Mouse (Mus musculus): ENCODE data around the gene Vrk3. TPM values are rescaled to one million over a fixed set of nuclear protein-coding genes. Genes with fewer than 3 reads are reported as not detected.
"Not testable (repeated sequence)": the region's sequence is repeated elsewhere in the genome, so short reads cannot be mapped to it uniquely, and the experiment has no call there.

Vrk3 gene
- polyA plus RNA-seq, 1 experiment from 2014 or later, result 19.3 TPM

DNA sequence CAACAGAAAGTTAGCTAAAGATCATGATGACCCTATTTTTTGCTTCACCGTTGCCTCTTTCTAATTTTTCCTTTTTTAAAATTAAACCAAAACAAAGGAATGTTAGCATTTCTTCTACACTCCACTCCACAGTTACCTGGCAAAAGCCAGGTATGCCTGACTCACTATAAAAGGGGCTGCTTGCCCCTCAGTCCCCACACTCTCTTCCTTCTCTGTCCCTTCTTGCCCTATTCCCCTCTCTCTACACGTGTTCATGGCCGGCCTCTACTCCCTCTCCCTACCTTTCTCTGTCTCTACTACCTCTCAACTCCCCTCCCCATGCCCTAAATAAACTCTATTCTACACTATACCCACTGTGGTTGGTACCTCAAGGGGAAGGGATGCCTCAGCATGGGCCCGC lies 1.1 kb upstream of the Vrk3 start:
- Histone ChIP-seq H3K4me2 (ENCODE audit: low read depth, low read length) (peak overlapping the region; percentile 77; the same call in 1 of the 2 replicates), H3K9ac (replicated peaks) (no peak overlapping the region), H3K4me1 (ENCODE audit: insufficient read depth) (peaks cover 24% of the 10 kb centered on the region), H3K9me3 (ENCODE audit: low read length) (no peaks in the 10 kb centered on the region), H3K4me3 (ENCODE audit: low read depth, low read length) (no peak overlapping the region), H3K36me3 (replicated peaks; ENCODE audit: insufficient read depth, low read length) (peaks cover 3% of the 10 kb centered on the region; the same call in 1 of the 2 replicates), H3K27ac (ENCODE audit: low read depth) (no peak overlapping the region), H3K27me3 (ENCODE audit: insufficient read depth, low read length) (no peaks in the 10 kb centered on the region)
- no peak for ATAC-seq
- WGBS (ENCODE audit: insufficient replicate concordance), result 68% methylated on average over 4 of the region's 4 CpGs
- DNase-seq, result no peak
- TF ChIP-seq EP300 (IDR thresholded peaks at IDR 0.05; ENCODE audit: low read depth), result no peak
- no peak for TF ChIP-seq CTCF (IDR thresholded peaks at IDR 0.05; ENCODE audit: low read depth)

DNA sequence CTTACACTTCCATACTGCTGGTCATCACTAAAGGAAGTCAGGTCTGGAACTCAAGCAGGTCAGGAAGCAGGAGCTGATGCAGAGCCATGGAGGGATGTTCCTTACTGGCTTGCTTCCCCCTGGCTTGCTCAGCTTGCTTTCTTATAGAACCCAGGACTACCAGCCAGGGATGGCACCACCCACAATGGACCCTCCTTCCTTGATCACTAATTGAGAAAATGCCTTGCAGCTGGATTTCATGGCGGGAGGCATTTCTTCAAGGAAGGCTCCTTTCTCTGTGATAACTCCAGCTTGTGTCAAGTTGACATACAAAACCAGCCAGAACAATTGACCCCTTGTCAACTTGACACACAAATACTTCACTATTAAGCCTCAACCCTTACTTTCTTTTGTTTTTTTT lies 2.7 kb downstream of the Vrk3 start, which contains the start of gene Zfp473:
TSS of gene Zfp473 (minus strand) at position 101 of the 400 bp plus-strand sequence.
- ATAC-seq; H3K27me3 ChIP-seq (ENCODE audit: insufficient read depth, low read length); H3K4me3 ChIP-seq (ENCODE audit: low read depth, low read length); H3K27ac ChIP-seq (ENCODE audit: low read depth); H3K9me3 ChIP-seq (ENCODE audit: low read length); H3K4me2 ChIP-seq (ENCODE audit: low read depth, low read length); H3K9ac ChIP-seq (replicated peaks); DNase-seq: not testable (repeated sequence)
- 85% methylated on average over 1 of the region's 1 CpGs for WGBS (ENCODE audit: insufficient replicate concordance)
- peaks cover 39% of the 10 kb centered on the region for H3K36me3 ChIP-seq (replicated peaks; ENCODE audit: insufficient read depth, low read length)
- peaks cover 20% of the 10 kb centered on the region for H3K4me1 ChIP-seq (ENCODE audit: insufficient read depth)

- 88% methylated on average over 2 of the region's 2 CpGs for WGBS (ENCODE audit: insufficient replicate concordance)
- peaks cover 85% of the 10 kb centered on the region for H3K36me3 ChIP-seq (replicated peaks; ENCODE audit: insufficient read depth, low read length)
Observed at GRCm38 (mm10) chr7:44757164-44757563, 9.0 kb downstream of the Vrk3 start.

DNA sequence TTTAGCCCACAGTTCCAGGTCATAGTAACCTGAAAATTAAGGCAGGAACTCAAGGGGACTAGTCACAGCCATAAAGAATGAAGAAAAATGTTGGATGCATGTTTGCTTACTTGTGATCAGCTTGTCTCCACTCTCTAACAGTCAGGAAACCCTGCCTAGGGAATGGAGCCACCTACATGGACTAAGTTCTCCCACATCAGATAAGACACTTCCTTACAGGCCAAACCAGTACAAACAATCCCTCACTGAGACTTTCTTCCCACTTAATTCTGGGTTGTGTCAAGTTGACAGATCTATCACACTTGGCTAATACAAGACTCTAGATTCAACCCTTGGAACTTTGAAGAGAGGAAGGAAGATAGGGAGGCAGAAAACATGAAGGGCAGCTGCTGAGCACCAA lies 12.2 kb downstream of the Vrk3 start:
- DNase-seq (no peak), ATAC-seq (no peak)
- Histone ChIP-seq H3K9me3 (ENCODE audit: low read length) (no peaks in the 10 kb centered on the region), H3K4me1 (ENCODE audit: insufficient read depth) (no peaks in the 10 kb centered on the region), H3K4me2 (ENCODE audit: low read depth, low read length) (no peak overlapping the region), H3K4me3 (ENCODE audit: low read depth, low read length) (no peak overlapping the region), H3K9ac (replicated peaks) (no peak overlapping the region), H3K36me3 (replicated peaks; ENCODE audit: insufficient read depth, low read length) (peaks cover 72% of the 10 kb centered on the region), H3K27ac (ENCODE audit: low read depth) (no peak overlapping the region), H3K27me3 (ENCODE audit: insufficient read depth, low read length) (no peaks in the 10 kb centered on the region)
- TF ChIP-seq CTCF (IDR thresholded peaks at IDR 0.05; ENCODE audit: low read depth) (no peak), EP300 (IDR thresholded peaks at IDR 0.05; ENCODE audit: low read depth) (no peak)

More at GRCm38 (mm10) chr7:44757164-44757563, 9.0 kb downstream of the Vrk3 start:
- Histone ChIP-seq H3K4me2 (ENCODE audit: low read depth, low read length) (no peak overlapping the region), H3K4me3 (ENCODE audit: low read depth, low read length) (no peak overlapping the region), H3K4me1 (ENCODE audit: insufficient read depth) (no peaks in the 10 kb centered on the region), H3K9me3 (ENCODE audit: low read length) (no peaks in the 10 kb centered on the region), H3K9ac (replicated peaks) (no peak overlapping the region), H3K27me3 (ENCODE audit: insufficient read depth, low read length) (no peaks in the 10 kb centered on the region), H3K27ac (ENCODE audit: low read depth) (no peak overlapping the region)
- ATAC-seq (no peak), DNase-seq (no peak)
- TF ChIP-seq EP300 (IDR thresholded peaks at IDR 0.05; ENCODE audit: low read depth) (no peak), CTCF (IDR thresholded peaks at IDR 0.05; ENCODE audit: low read depth) (no peak)

GRCm38 (mm10) chr7:44768129-44768528 lies 19.9 kb downstream of the Vrk3 start:
- TF ChIP-seq CTCF (IDR thresholded peaks at IDR 0.05; ENCODE audit: low read depth) (no peak), EP300 (IDR thresholded peaks at IDR 0.05; ENCODE audit: low read depth) (no peak)
- Histone ChIP-seq H3K36me3 (replicated peaks; ENCODE audit: insufficient read depth, low read length) (peaks cover 72% of the 10 kb centered on the region), H3K4me1 (ENCODE audit: insufficient read depth) (no peaks in the 10 kb centered on the region), H3K9me3 (ENCODE audit: low read length) (no peaks in the 10 kb centered on the region), H3K9ac (replicated peaks) (no peak overlapping the region), H3K27me3 (ENCODE audit: insufficient read depth, low read length) (no peaks in the 10 kb centered on the region), H3K4me3 (ENCODE audit: low read depth, low read length) (no peak overlapping the region), H3K4me2 (ENCODE audit: low read depth, low read length) (no peak overlapping the region), H3K27ac (ENCODE audit: low read depth) (no peak overlapping the region)
- ATAC-seq, result peak; percentile 76
- peak; percentile 39 for DNase-seq
- WGBS (ENCODE audit: insufficient replicate concordance), result 73% methylated on average over 5 of the region's 5 CpGs

DNA sequence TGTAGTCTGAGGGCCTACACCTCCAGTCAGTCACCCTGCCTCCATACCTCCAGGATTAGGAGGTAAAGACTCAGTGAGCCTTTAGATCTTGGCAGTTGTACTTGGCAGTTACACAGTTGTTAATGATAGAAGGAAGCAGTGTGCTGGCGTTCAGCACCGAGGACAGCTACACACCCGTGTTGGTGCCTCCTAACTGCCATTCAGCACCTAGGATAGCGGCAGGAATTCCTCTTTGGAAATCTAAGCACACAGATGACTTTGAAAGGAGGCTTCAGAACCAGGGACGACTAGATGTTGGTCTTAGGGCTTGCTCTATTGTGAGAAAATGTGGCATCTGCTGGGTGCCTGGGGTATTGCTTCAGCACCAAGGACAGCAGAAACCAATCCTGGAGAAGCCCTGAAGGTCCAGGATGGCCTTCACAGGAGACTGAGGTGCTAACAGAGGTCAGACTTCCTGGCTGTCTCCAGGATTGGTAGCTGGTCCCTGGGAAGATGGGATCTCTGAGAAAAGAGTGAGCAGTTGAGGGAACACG lies 21.9 kb downstream of the Vrk3 start:
- ATAC-seq, result 0 out of 2 replicates have a peak, but pooled peaks have one; percentile 23
- H3K27ac ChIP-seq (ENCODE audit: low read depth), result no peak overlapping the region
- H3K4me3 ChIP-seq (ENCODE audit: low read depth, low read length), result no peak overlapping the region
- no peak overlapping the region for H3K9ac ChIP-seq (replicated peaks)
- 28% methylated on average over 6 of the region's 6 CpGs for WGBS (ENCODE audit: insufficient replicate concordance)
- no peaks in the 10 kb centered on the region for H3K27me3 ChIP-seq (ENCODE audit: insufficient read depth, low read length)
- no peak for TF ChIP-seq EP300 (IDR thresholded peaks at IDR 0.05; ENCODE audit: low read depth)
- TF ChIP-seq CTCF (IDR thresholded peaks at IDR 0.05; ENCODE audit: low read depth), result no peak
- no peak overlapping the region for H3K4me2 ChIP-seq (ENCODE audit: low read depth, low read length)
- no peaks in the 10 kb centered on the region for H3K9me3 ChIP-seq (ENCODE audit: low read length)
- DNase-seq, result peak; percentile 79
- H3K36me3 ChIP-seq (replicated peaks; ENCODE audit: insufficient read depth, low read length), result peaks cover 80% of the 10 kb centered on the region
- no peaks in the 10 kb centered on the region for H3K4me1 ChIP-seq (ENCODE audit: insufficient read depth)
